Mouse (Mus musculus) layer of hippocampus, adult 2 months (tissue): Measurements from ENCODE around the gene Mtfr2. TPM values are rescaled to one million over a fixed set of nuclear protein-coding genes. Genes with fewer than 3 reads are reported as not detected.

Source experiments
- DNase-seq, 2 experiments: peaks; one replicate each; pipeline ENCODE4 v3.0.0; 2022; ENCODE audit warnings: low spot score in 2 of 2
- H3K27ac ChIP-seq: fragments of 200-600 bp; 2 replicates; pipeline ENCODE4 v1.8.1; 2022
- H3K4me3 ChIP-seq: fragments of 200-600 bp; 2 replicates; pipeline ENCODE4 v1.8.1; 2022; ENCODE audit warnings: mild to moderate bottlenecking
- CTCF ChIP-seq: fragments of 200-600 bp; conservative IDR thresholded peaks from 2 replicates; pipeline ENCODE4 v1.8.1; 2022; ENCODE audit warnings: antibody characterized with exemption, mild to moderate bottlenecking, moderate library complexity
- total RNA-seq, 2 experiments: library from RNA; stranded (reverse); gene quantifications; 2 replicates each; pipeline ENCODE4 v1.2.3; 2021

Mtfr2 gene
- total RNA-seq, 2 experiments from 2014 or later, result 0.49 to 0.67 TPM

- H3K4me3 ChIP-seq, result no peak overlapping the region
- no peak for DNase-seq
- no peak for TF ChIP-seq CTCF
- no peak overlapping the region for H3K27ac ChIP-seq
Observed at GRCm38 (mm10) chr10:20337872-20338271, 9.7 kb upstream of the Mtfr2 start.

- TF ChIP-seq CTCF, result no peak
- no peak overlapping the region for H3K4me3 ChIP-seq
- no peak overlapping the region for H3K27ac ChIP-seq
- no peak for DNase-seq
Observed at GRCm38 (mm10) chr10:20345736-20346135, 1.8 kb upstream of the Mtfr2 start.

GRCm38 (mm10) chr10:20348894-20349293 lies 1.3 kb downstream of the Mtfr2 start:
- no peak for DNase-seq
- Histone ChIP-seq H3K4me3 (no peak overlapping the region), H3K27ac (no peak overlapping the region)
- no peak for TF ChIP-seq CTCF

GRCm38 (mm10) chr10:20361542-20362449 lies 14.2 kb downstream of the Mtfr2 start:
- TF ChIP-seq CTCF, result peak; percentile 97
- Histone ChIP-seq H3K4me3 (no peak overlapping the region), H3K27ac (no peak overlapping the region)
- DNase-seq, result no peak

DNA sequence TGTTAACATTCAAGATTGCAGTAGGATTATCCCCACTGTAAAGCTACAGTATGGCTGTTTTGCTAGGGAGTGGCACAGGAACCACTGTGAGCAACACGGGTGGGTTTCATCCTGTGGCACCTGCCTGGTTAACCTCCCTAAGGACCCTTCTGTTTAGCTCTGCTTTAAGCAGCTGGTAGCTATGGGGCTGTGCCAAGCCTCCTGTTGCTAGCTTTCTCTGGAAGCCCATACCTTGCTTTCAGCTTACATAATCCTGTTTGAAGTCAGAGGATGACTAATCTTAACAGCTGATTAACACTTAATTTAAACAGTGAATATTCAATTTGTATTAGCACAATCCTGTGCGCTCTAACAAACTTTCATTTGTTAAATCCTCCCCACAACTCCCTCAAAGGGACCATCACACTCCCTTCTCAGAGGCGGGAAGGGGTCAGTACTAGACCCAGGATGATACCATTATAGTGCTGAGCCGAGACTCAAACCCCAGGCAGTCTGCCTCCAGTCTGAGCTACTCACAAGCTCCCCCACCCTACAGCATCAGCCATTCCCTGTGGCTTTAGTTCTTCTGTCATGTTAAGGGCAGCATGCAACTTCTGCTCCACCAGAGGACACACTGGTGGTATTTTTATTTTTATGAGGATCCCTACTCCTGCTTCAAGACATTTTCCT lies 15.0 kb downstream of the Mtfr2 start:
- no peak overlapping the region; the same call in 1 of the 2 replicates for H3K27ac ChIP-seq
- no peak for DNase-seq
- TF ChIP-seq CTCF, result no peak
- no peak overlapping the region for H3K4me3 ChIP-seq

- Histone ChIP-seq H3K27ac (no peak overlapping the region), H3K4me3 (no peak overlapping the region)
- TF ChIP-seq CTCF, result peak; percentile 68
- DNase-seq, result no peak
Observed at GRCm38 (mm10) chr10:20372046-20372445, 24.5 kb downstream of the Mtfr2 start.

GRCm38 (mm10) chr10:20377621-20378020 lies 30.1 kb downstream of the Mtfr2 start:
- no peak overlapping the region for H3K4me3 ChIP-seq
- peak; percentile 51 to 62 for DNase-seq
- peak overlapping the region; percentile 82 for H3K27ac ChIP-seq
- TF ChIP-seq CTCF, result no peak

GRCm38 (mm10) chr10:20379071-20379735 lies 31.6 kb downstream of the Mtfr2 start:
- DNase-seq, result peak in 1 of 2 experiments; percentile 41
- TF ChIP-seq CTCF, result no peak
- no peak overlapping the region for H3K4me3 ChIP-seq
- H3K27ac ChIP-seq, result peak overlapping the region; percentile 82

- no peak for TF ChIP-seq CTCF
- peak overlapping the region; percentile 82 for H3K27ac ChIP-seq
- H3K4me3 ChIP-seq, result no peak overlapping the region
- DNase-seq, result peak; percentile 85 to 89
Observed at GRCm38 (mm10) chr10:20380798-20381197, 33.2 kb downstream of the Mtfr2 start.

GRCm38 (mm10) chr10:20381352-20381751 lies 33.8 kb downstream of the Mtfr2 start:
- no peak for TF ChIP-seq CTCF
- H3K4me3 ChIP-seq, result no peak overlapping the region

GRCm38 (mm10) chr10:20382807-20383419 lies 35.3 kb downstream of the Mtfr2 start:
- peak in 1 of 2 experiments; percentile 16 for DNase-seq
- no peak for TF ChIP-seq CTCF
- peak overlapping the region; percentile 23; the same call in 1 of the 2 replicates for H3K27ac ChIP-seq
- H3K4me3 ChIP-seq, result no peak overlapping the region

More at GRCm38 (mm10) chr10:20381352-20381751, 33.8 kb downstream of the Mtfr2 start:
- DNase-seq, result no peak
- H3K27ac ChIP-seq, result peak overlapping the region; percentile 76

- TF ChIP-seq CTCF, result no peak
- no peak for DNase-seq
- Histone ChIP-seq H3K27ac (no peak overlapping the region), H3K4me3 (no peak overlapping the region)
Observed at GRCm38 (mm10) chr10:20390568-20390967, 43.0 kb downstream of the Mtfr2 start.

GRCm38 (mm10) chr10:20394815-20395214 lies 47.2 kb downstream of the Mtfr2 start:
- TF ChIP-seq CTCF, result no peak
- DNase-seq, result no peak
- no peak overlapping the region for H3K27ac ChIP-seq
- H3K4me3 ChIP-seq, result no peak overlapping the region
